Mouse (Mus musculus) spleen, adult 2 months (tissue): ENCODE results near the gene Asrgl1. TPM values are rescaled to one million over a fixed set of nuclear protein-coding genes. Genes with fewer than 3 reads are reported as not detected.
A peak's percentile ranks its signal among the peaks of the same experiment; 100 is the strongest.
"Not testable (repeated sequence)": the region's sequence is repeated elsewhere in the genome, so short reads cannot be mapped to it uniquely, and the experiment has no call there.

Experiments
- DNase-seq, 2 experiments: peaks; one replicate each; pipeline versions ENCODE4 v3.0.0 to v3.0.0-alpha.2; 2012 to 2021; ENCODE audit warnings: low spot score in 2 of 2, low read depth in 1 of 2
- H3K27ac ChIP-seq: fragments of 200-500 bp; 2 replicates; pipeline ENCODE4 v1.5.1; 2012; ENCODE audit warnings: low read length, inconsistent platforms; ENCODE audit not compliant: insufficient read depth
- H3K27me3 ChIP-seq: fragments of 200-500 bp; 2 replicates; pipeline ENCODE4 v1.6.1; 2012; ENCODE audit warnings: mild to moderate bottlenecking, moderate library complexity, low read length, inconsistent platforms; ENCODE audit not compliant: control insufficient read depth, insufficient read depth
- H3K36me3 ChIP-seq: fragments of 200-500 bp; 2 replicates; pipeline ENCODE4 v1.6.1; 2012; ENCODE audit warnings: mild to moderate bottlenecking, low read length, inconsistent platforms; ENCODE audit not compliant: control insufficient read depth, insufficient read depth
- H3K4me1 ChIP-seq: fragments of 200-500 bp; 2 replicates; pipeline ENCODE4 v1.6.1; 2011; ENCODE audit warnings: inconsistent platforms; ENCODE audit not compliant: control insufficient read depth, insufficient read depth, insufficient read length
- H3K4me3 ChIP-seq: fragments of 200-500 bp; 2 replicates; pipeline ENCODE4 v1.5.1; 2011; ENCODE audit warnings: mild to moderate bottlenecking, inconsistent platforms; ENCODE audit not compliant: insufficient read depth, insufficient read length; ENCODE audit errors: extremely low read depth
- CTCF ChIP-seq: fragments of 200-500 bp; IDR thresholded peaks from 2 replicates; pipeline ENCODE4 v1.5.1; 2011; ENCODE audit warnings: mild to moderate bottlenecking, inconsistent platforms; ENCODE audit not compliant: insufficient read depth, insufficient read length, insufficient replicate concordance; ENCODE audit errors: extremely low read depth
- POLR2A ChIP-seq: fragments of 200-500 bp; IDR thresholded peaks from 2 replicates; pipeline ENCODE4 v1.6.1; 2011; ENCODE audit warnings: low read depth, low read length, inconsistent platforms
- WGBS: fragments of 180-500 bp; shearing (Covaris S2); methylation state at CpG from one replicate; pipeline ENCODE4 v1.1.7; 2018; 5-methylcytosine and 5-hydroxymethylcytosine counted together
- polyA plus RNA-seq: library from polyadenylated mRNA; depleted of rRNA; stranded (reverse); fragments of >200 nt; gene quantifications from 2 replicates; pipeline ENCODE4 v1.2.3, GENCODE M21; 2012

Asrgl1 gene
- polyA plus RNA-seq, 1 experiment: 6.2 TPM

DNA sequence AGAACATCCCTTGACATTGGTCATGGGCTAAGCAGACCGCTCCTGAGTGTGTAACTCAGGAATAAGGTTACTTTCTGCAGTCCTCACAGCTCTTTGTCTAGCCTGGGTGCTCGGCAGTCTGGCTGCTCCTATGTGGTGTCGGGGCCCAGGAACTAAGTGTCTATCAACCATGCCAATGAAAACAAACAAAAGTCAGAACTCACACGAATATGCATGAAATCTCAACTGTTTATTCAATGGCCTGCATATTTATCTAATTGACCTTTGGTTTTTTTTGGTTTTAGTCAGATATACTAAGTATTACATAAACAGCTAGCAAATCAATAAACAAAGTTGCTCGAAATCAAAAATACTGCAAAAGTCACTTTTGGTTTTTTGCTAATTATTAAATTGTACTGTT, 40.3 kb downstream of the Asrgl1 start:
- DNase-seq: no peak
- Histone ChIP-seq H3K27me3 (no peaks in the 10 kb centered on the region), H3K36me3 (no peaks in the 10 kb centered on the region), H3K27ac (no peak overlapping the region), H3K4me1 (no peaks in the 10 kb centered on the region), H3K4me3 (no peak overlapping the region)
- WGBS: 87% methylated on average over 5 of the region's 5 CpGs
- no peak for TF ChIP-seq CTCF
- no peak for TF ChIP-seq POLR2A

- H3K4me1 ChIP-seq: no peaks in the 10 kb centered on the region
- no peaks in the 10 kb centered on the region for H3K36me3 ChIP-seq
- DNase-seq: no peak
- WGBS: 75% methylated on average over 2 of the region's 2 CpGs
- H3K27me3 ChIP-seq: no peaks in the 10 kb centered on the region
- no peak overlapping the region for H3K4me3 ChIP-seq
- no peak overlapping the region for H3K27ac ChIP-seq
- TF ChIP-seq CTCF (no peak), POLR2A (no peak)
Observed at GRCm38 (mm10) chr19:9090709-9091108, 44.7 kb downstream of the Asrgl1 start.

- DNase-seq: no peak
- Histone ChIP-seq H3K27ac (no peak overlapping the region), H3K4me3 (no peak overlapping the region), H3K27me3 (no peaks in the 10 kb centered on the region), H3K4me1 (no peaks in the 10 kb centered on the region), H3K36me3 (no peaks in the 10 kb centered on the region)
- no peak for TF ChIP-seq CTCF
- no peak for TF ChIP-seq POLR2A
- WGBS: 79% methylated on average over 4 of the region's 4 CpGs
Observed at GRCm38 (mm10) chr19:9090191-9090590, 45.2 kb downstream of the Asrgl1 start.

GRCm38 (mm10) chr19:9087821-9088220, 47.6 kb downstream of the Asrgl1 start, which contains the start of gene Scgb1a1:
Scgb1a1 (minus strand) TSS chr19:9087958.
- no peak for TF ChIP-seq POLR2A
- no peak for TF ChIP-seq CTCF
- no peaks in the 10 kb centered on the region for H3K4me1 ChIP-seq
- DNase-seq: no peak
- WGBS: 80% methylated on average over 4 of the region's 4 CpGs
- H3K27ac ChIP-seq: no peak within 1 kb of the TSS
- H3K4me3 ChIP-seq: no peak within 1 kb of the TSS
- H3K36me3 ChIP-seq: no peaks in the 10 kb centered on the region
- no peaks in the 10 kb centered on the region for H3K27me3 ChIP-seq

- WGBS: 77% methylated on average over 2 of the region's 2 CpGs
- H3K4me3 ChIP-seq, H3K27me3 ChIP-seq, H3K4me1 ChIP-seq, H3K36me3 ChIP-seq, DNase-seq, H3K27ac ChIP-seq: not testable (repeated sequence)
Observed at GRCm38 (mm10) chr19:9083892-9084291, 51.5 kb downstream of the Asrgl1 start.

GRCm38 (mm10) chr19:9083010-9083355, 52.5 kb downstream of the Asrgl1 start:
- no peaks in the 10 kb centered on the region for H3K36me3 ChIP-seq
- DNase-seq: no peak
- TF ChIP-seq CTCF (no peak), POLR2A (no peak)
- no peak overlapping the region for H3K4me3 ChIP-seq
- H3K4me1 ChIP-seq: peaks cover 2% of the 10 kb centered on the region; the same call in 1 of the 2 replicates
- WGBS: 93% methylated on average over 2 of the region's 2 CpGs
- no peak overlapping the region for H3K27ac ChIP-seq
- H3K27me3 ChIP-seq: no peaks in the 10 kb centered on the region

GRCm38 (mm10) chr19:9082191-9083009, 53.0 kb downstream of the Asrgl1 start:
- peak; percentile 55 to 75 for DNase-seq

More at GRCm38 (mm10) chr19:9082191-9083009, 53.0 kb downstream of the Asrgl1 start:
- 23% methylated on average over 23 of the region's 23 CpGs for WGBS
- no peaks in the 10 kb centered on the region for H3K27me3 ChIP-seq
- peaks cover 2% of the 10 kb centered on the region; the same call in 1 of the 2 replicates for H3K4me1 ChIP-seq
- TF ChIP-seq CTCF (peak; percentile 98), POLR2A (no peak)
- H3K27ac ChIP-seq: no peak overlapping the region
- H3K4me3 ChIP-seq: no peak overlapping the region
- H3K36me3 ChIP-seq: no peaks in the 10 kb centered on the region
